Mouse (Mus musculus): ENCODE results near the gene Adamtsl5. TPM values are rescaled to one million over a fixed set of nuclear protein-coding genes. Genes with fewer than 3 reads are reported as not detected.

The Adamtsl5 gene
- polyA plus RNA-seq, 1 experiment from 2014 or later: 2.2 TPM

Small RNAs within 50 kb of the gene (microRNA-seq; reads per million reads assigned to microRNA genes)
- not detected for gene Gm22721

Other genes with a start within 250 kb of the Adamtsl5 start
- gene Sbno2, start 242.8 kb downstream of the Adamtsl5 start, polyA plus RNA-seq (2015; fragmentation: Nextera tagmentation; extraction: Ambion mirVana): 10.4 and 12.3 TPM in 2 replicates
- gene Stk11, start 232.6 kb downstream of the Adamtsl5 start, polyA plus RNA-seq (2015; fragmentation: Nextera tagmentation; extraction: Ambion mirVana): 16.4 and 21.8 TPM in 2 replicates
- gene Atp5d, start 209.8 kb downstream of the Adamtsl5 start, polyA plus RNA-seq (2015; fragmentation: Nextera tagmentation; extraction: Ambion mirVana): 291 and 300 TPM in 2 replicates
- gene Cbarp, start 207.6 kb downstream of the Adamtsl5 start, polyA plus RNA-seq (2015; fragmentation: Nextera tagmentation; extraction: Ambion mirVana): 0.35 and 0.51 TPM in 2 replicates
- 2.9 and 3.1 TPM in 2 replicates for gene Midn, start 200.1 kb downstream of the Adamtsl5 start, polyA plus RNA-seq (2015; fragmentation: Nextera tagmentation; extraction: Ambion mirVana)
- gene Cirbp, start 182.4 kb downstream of the Adamtsl5 start, polyA plus RNA-seq (2015; fragmentation: Nextera tagmentation; extraction: Ambion mirVana): 13.1 and 17.0 TPM in 2 replicates
- 8.9 and 10.1 TPM in 2 replicates for gene 1600002K03Rik, start 175.5 kb downstream of the Adamtsl5 start, polyA plus RNA-seq (2015; fragmentation: Nextera tagmentation; extraction: Ambion mirVana)
- gene Efna2, start 168.9 kb downstream of the Adamtsl5 start, polyA plus RNA-seq (2015; fragmentation: Nextera tagmentation; extraction: Ambion mirVana): 0.56 and 0.61 TPM in 2 replicates
- gene Mum1, start 122.0 kb downstream of the Adamtsl5 start, polyA plus RNA-seq (2015; fragmentation: Nextera tagmentation; extraction: Ambion mirVana): 16.6 and 17.0 TPM in 2 replicates
- 228 and 236 TPM in 2 replicates for gene Ndufs7, start 99.3 kb downstream of the Adamtsl5 start, polyA plus RNA-seq (2015; fragmentation: Nextera tagmentation; extraction: Ambion mirVana)
- 112 and 138 TPM in 2 replicates for gene Gamt, start 87.4 kb downstream of the Adamtsl5 start, polyA plus RNA-seq (2015; fragmentation: Nextera tagmentation; extraction: Ambion mirVana)
- 26.0 and 27.2 TPM in 2 replicates for gene Dazap1, start 86.9 kb downstream of the Adamtsl5 start, polyA plus RNA-seq (2015; fragmentation: Nextera tagmentation; extraction: Ambion mirVana)
- 501 and 527 TPM in 2 replicates for gene Rps15, start 56.0 kb downstream of the Adamtsl5 start, polyA plus RNA-seq (2015; fragmentation: Nextera tagmentation; extraction: Ambion mirVana)
- 0.09 and 0.12 TPM in 2 replicates for gene Apc2, start 52.4 kb downstream of the Adamtsl5 start, polyA plus RNA-seq (2015; fragmentation: Nextera tagmentation; extraction: Ambion mirVana)
- gene 2310011J03Rik, start 27.9 kb downstream of the Adamtsl5 start, polyA plus RNA-seq (2015; fragmentation: Nextera tagmentation; extraction: Ambion mirVana): 32.4 and 35.0 TPM in 2 replicates
- gene Pcsk4, start 18.9 kb downstream of the Adamtsl5 start, polyA plus RNA-seq (2015; fragmentation: Nextera tagmentation; extraction: Ambion mirVana): 3.9 and 4.1 TPM in 2 replicates
- gene Reep6, start 18.5 kb downstream of the Adamtsl5 start, polyA plus RNA-seq (2015; fragmentation: Nextera tagmentation; extraction: Ambion mirVana): 75.6 and 92.4 TPM in 2 replicates
- gene Plk5, start 8.0 kb upstream of the Adamtsl5 start, polyA plus RNA-seq (2015; fragmentation: Nextera tagmentation; extraction: Ambion mirVana): 0.03 and 0.06 TPM in 2 replicates
- gene Mex3d, start 39.2 kb upstream of the Adamtsl5 start, polyA plus RNA-seq (2015; fragmentation: Nextera tagmentation; extraction: Ambion mirVana): 0.78 and 0.92 TPM in 2 replicates
- gene Mbd3, start 51.1 kb upstream of the Adamtsl5 start, polyA plus RNA-seq (2015; fragmentation: Nextera tagmentation; extraction: Ambion mirVana): 63.2 and 74.5 TPM in 2 replicates
- 526 and 581 TPM in 2 replicates for gene Uqcr11, start 58.4 kb upstream of the Adamtsl5 start, polyA plus RNA-seq (2015; fragmentation: Nextera tagmentation; extraction: Ambion mirVana)
- gene Tcf3, start 85.2 kb upstream of the Adamtsl5 start, polyA plus RNA-seq (2015; fragmentation: Nextera tagmentation; extraction: Ambion mirVana): 52.8 and 59.5 TPM in 2 replicates
- gene Onecut3, start 146.4 kb upstream of the Adamtsl5 start, polyA plus RNA-seq (2015; fragmentation: Nextera tagmentation; extraction: Ambion mirVana): not detected in 2 replicates
- 0.02 TPM in 1 of 2 replicates, not detected in the other for gene Atp8b3, start 190.7 kb upstream of the Adamtsl5 start, polyA plus RNA-seq (2015; fragmentation: Nextera tagmentation; extraction: Ambion mirVana)
- gene Rexo1, start 213.1 kb upstream of the Adamtsl5 start, polyA plus RNA-seq (2015; fragmentation: Nextera tagmentation; extraction: Ambion mirVana): 12.8 and 15.6 TPM in 2 replicates
- 11.7 and 12.1 TPM in 2 replicates for gene Klf16, start 228.9 kb upstream of the Adamtsl5 start, polyA plus RNA-seq (2015; fragmentation: Nextera tagmentation; extraction: Ambion mirVana)
- gene Abhd17a, start 241.9 kb upstream of the Adamtsl5 start, polyA plus RNA-seq (2015; fragmentation: Nextera tagmentation; extraction: Ambion mirVana): 50.8 and 62.8 TPM in 2 replicates